In the genomic region with DNA sequence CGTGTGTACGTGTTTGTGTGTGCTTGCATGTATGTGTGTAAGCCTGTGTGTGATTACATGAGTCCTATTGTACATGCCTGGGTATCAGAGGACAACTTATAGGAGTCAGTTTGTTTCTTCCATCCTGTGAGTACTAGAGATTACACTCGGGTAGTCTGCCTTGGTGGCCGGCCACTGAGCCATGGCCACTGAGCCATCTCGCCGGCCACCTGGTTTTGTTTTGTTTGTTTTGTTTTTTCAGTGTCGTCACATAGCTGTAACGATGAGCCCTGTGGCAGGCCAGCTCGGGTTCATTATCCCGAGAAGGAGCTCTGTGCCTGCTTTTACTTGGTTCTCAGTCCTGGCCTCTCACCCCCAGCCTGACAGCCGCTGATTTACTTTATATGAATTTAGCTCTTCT, we compare ENCODE assay signal across 28 mouse cellular contexts. TPM values are rescaled to one million over a fixed set of nuclear protein-coding genes. Genes with fewer than 3 reads are reported as not detected.
"Had no signal": no experiment of that assay in that cellular context is flagged by ENCODE, and none has a peak within 500 bp of the region (broad histone marks: within the 10 kb centered on the region; RNA-seq: fewer than 3 reads in every experiment).

No protein-coding gene starts in this region.

- H3K36me3 ChIP-seq: heart, embryonic 15.5 days; hindbrain, embryonic 10.5 days; hindbrain, embryonic 12.5 days; intestine, embryonic 15.5 days; limb, embryonic 10.5 days; limb, embryonic 12.5 days; liver, embryonic 15.5 days had no signal

- DNase-seq: gastrocnemius, postnatal 14 days; heart, adult 2 months; heart, postnatal 14 days; heart, postnatal 4 days; kidney, adult 18-20 months; kidney, adult 9 months; kidney, postnatal 10 days; kidney, postnatal 25 days; liver; liver, embryonic 13.5 days had no signal

- H3K4me3 ChIP-seq: heart, adult 2 months; heart, embryonic 13.5 days; heart, embryonic 15.5 days; hindbrain, embryonic 10.5 days; hindbrain, embryonic 12.5 days; intestine, embryonic 15.5 days; layer of hippocampus, adult 2 months; left cerebral cortex, adult 2 months; limb, embryonic 10.5 days; limb, embryonic 12.5 days; liver, embryonic 13.5 days; liver, embryonic 15.5 days had no signal

- H3K27me3 ChIP-seq: heart, embryonic 13.5 days; heart, embryonic 15.5 days; hindbrain, embryonic 12.5 days; intestine, embryonic 15.5 days; limb, embryonic 12.5 days; liver, embryonic 13.5 days; liver, embryonic 15.5 days had no signal

- H3K9ac ChIP-seq: heart, embryonic 13.5 days; heart, embryonic 15.5 days; hindbrain, embryonic 12.5 days; hindbrain, embryonic 14.5 days; intestine, embryonic 15.5 days; limb, embryonic 12.5 days; liver, embryonic 13.5 days; liver, embryonic 15.5 days had no signal

- H3K27ac ChIP-seq: heart, adult 2 months; heart, embryonic 13.5 days; heart, embryonic 15.5 days; hindbrain, embryonic 10.5 days; hindbrain, embryonic 12.5 days; hindbrain, embryonic 14.5 days; intestine, embryonic 15.5 days; layer of hippocampus, adult 2 months; left cerebral cortex, adult 2 months; limb, embryonic 10.5 days; limb, embryonic 12.5 days; liver, embryonic 13.5 days; liver, embryonic 15.5 days had no signal

- H3K4me2 ChIP-seq: heart, embryonic 11.5 days; heart, embryonic 13.5 days; heart, embryonic 15.5 days; hindbrain, embryonic 12.5 days; hindbrain, embryonic 14.5 days; intestine, embryonic 15.5 days; limb, embryonic 12.5 days; liver, embryonic 11.5 days; liver, embryonic 13.5 days; liver, embryonic 15.5 days had no signal

- ATAC-seq: hindbrain, embryonic 16.5 days; inflammation-experienced regulatory T-cells, adult 6 months; intestine, embryonic 15.5 days; intestine, postnatal 0 days had no signal

- H3K9me3 ChIP-seq: heart, embryonic 13.5 days; heart, embryonic 15.5 days; hindbrain, embryonic 10.5 days; hindbrain, embryonic 12.5 days; intestine, embryonic 15.5 days; limb, embryonic 10.5 days; limb, embryonic 12.5 days; liver, embryonic 13.5 days; liver, embryonic 15.5 days had no signal

- H3K4me1 ChIP-seq: heart, embryonic 13.5 days; heart, embryonic 15.5 days; hindbrain, embryonic 10.5 days; hindbrain, embryonic 12.5 days; intestine, embryonic 15.5 days; limb, embryonic 12.5 days; liver, embryonic 13.5 days; liver, embryonic 15.5 days had no signal

RNA-seq across cellular contexts. Expression of a gene that starts 32.0 kb away (rescaled TPM):
- total RNA-seq: gastrocnemius, adult 18-20 months; gastrocnemius, postnatal 14 days; heart, postnatal 4 days had no signal
- polyA plus RNA-seq: heart, embryonic 15.5 days; heart, postnatal 0 days; inflammation-experienced regulatory T-cells, adult 6 months; liver, embryonic 11.5 days had no signal
